Mouse (Mus musculus) CH12.LX (cell line): ENCODE measurements at regions not wholly inside any gene's neighbourhood (a gene's known extent, or its start where the extent isn't known, plus 50 kb on each side); places are given as distances from the start of the nearest gene placed in this dataset.

ENCODE experiments used
- DNase-seq: peaks from one replicate; pipeline ENCODE4 v3.0.0-alpha.2; 2013; ENCODE audit errors: extremely low read depth
- H3K27ac ChIP-seq: 2 replicates; pipeline ENCODE4 v1.5.1; 2012; ENCODE audit warnings: low read depth, mild to moderate bottlenecking, control low read depth, moderate library complexity; ENCODE audit not compliant: insufficient read depth
- H3K27me3 ChIP-seq: replicated peaks from 2 replicates; pipeline ENCODE3; 2012; ENCODE audit warnings: inconsistent platforms
- H3K36me3 ChIP-seq, 2 experiments: replicated peaks in 1 of 2; 2 replicates each; pipeline versions ENCODE3 to v1.6.1; 2012; ENCODE audit warnings: inconsistent platforms in 1 of 2, low read length in 1 of 2, mild to moderate bottlenecking in 1 of 2, mixed read lengths in 1 of 2, moderate library complexity in 1 of 2; ENCODE audit not compliant: control insufficient read depth in 1 of 2, insufficient read depth in 1 of 2
- H3K4me1 ChIP-seq, 2 experiments: 2 replicates each; pipeline ENCODE4 v1.6.1; 2012; ENCODE audit warnings: inconsistent platforms in 1 of 2, moderate library complexity in 1 of 2; ENCODE audit not compliant: insufficient read depth in 2 of 2, control insufficient read depth in 1 of 2
- H3K4me2 ChIP-seq: 2 replicates; pipeline ENCODE4 v1.6.1; 2012; ENCODE audit warnings: low read depth, mild to moderate bottlenecking, control low read depth; ENCODE audit not compliant: poor library complexity, insufficient read depth, severe bottlenecking
- H3K4me3 ChIP-seq, 3 experiments: fragments of 150-350 bp in 1 of 3; sonication (generic) in 1 of 3; replicated peaks in 1 of 3; 2 replicates each; pipeline versions ENCODE3 to v1.5.1; 2011 to 2012; ENCODE audit warnings: low read depth in 2 of 3, low read length in 2 of 3, mild to moderate bottlenecking in 2 of 3, moderate library complexity in 2 of 3, control low read depth in 1 of 3, improper control_type of control experiment in 1 of 3, inconsistent platforms in 1 of 3, mixed read lengths in 1 of 3; ENCODE audit not compliant: poor library complexity in 1 of 3
- H3K79me2 ChIP-seq: replicated peaks from 2 replicates; pipeline ENCODE4 v1.6.1; 2012; ENCODE audit warnings: mild to moderate bottlenecking, moderate library complexity; ENCODE audit not compliant: control insufficient read depth, poor library complexity, insufficient read depth, severe bottlenecking; ENCODE audit errors: extremely low read depth
- H3K9ac ChIP-seq: 2 replicates; pipeline ENCODE4 v1.6.1; 2012; ENCODE audit warnings: low read depth, mild to moderate bottlenecking, control low read depth, moderate library complexity; ENCODE audit not compliant: insufficient read depth
- H3K9me3 ChIP-seq: replicated peaks from 2 replicates; pipeline ENCODE3; 2012; ENCODE audit warnings: low read length, inconsistent platforms, mixed read lengths
- BHLHE40 ChIP-seq: IDR thresholded peaks from 2 replicates; pipeline ENCODE4 v1.6.1; 2011; ENCODE audit warnings: mild to moderate bottlenecking, low read depth, low read length, improper control_type of control experiment
- CHD1 ChIP-seq: IDR thresholded peaks from 2 replicates; pipeline ENCODE4 v1.6.1; 2012; ENCODE audit warnings: low read depth, low read length, improper control_type of control experiment, inconsistent platforms
- CHD2 ChIP-seq: IDR thresholded peaks from 2 replicates; pipeline ENCODE4 v1.6.1; 2011; ENCODE audit warnings: low read length, improper control_type of control experiment
- CTCF ChIP-seq, 2 experiments: IDR thresholded peaks in 1 of 2; conservative IDR thresholded peaks in 1 of 2; 2 replicates each; pipeline ENCODE4 v1.5.1; 2011 to 2012; ENCODE audit warnings: low read depth in 2 of 2, low read length in 2 of 2, improper control_type of control experiment in 1 of 2, inconsistent platforms in 1 of 2, mild to moderate bottlenecking in 1 of 2, moderate library complexity in 1 of 2
- ELF1 ChIP-seq: IDR thresholded peaks from 2 replicates; pipeline ENCODE4 v1.6.1; 2014; ENCODE audit warnings: low read depth, mild to moderate bottlenecking, inconsistent platforms, low read length, improper control_type of control experiment
- GABPA ChIP-seq: IDR thresholded peaks from 2 replicates; pipeline ENCODE4 v1.6.1; 2012; ENCODE audit warnings: low read depth, low read length, improper control_type of control experiment, inconsistent platforms; ENCODE audit not compliant: insufficient replicate concordance
- HCFC1 ChIP-seq: IDR thresholded peaks from 2 replicates; pipeline ENCODE4 v1.6.1; 2012; ENCODE audit warnings: low read depth, mild to moderate bottlenecking, inconsistent platforms, low read length, improper control_type of control experiment
- JUN ChIP-seq: IDR thresholded peaks from 2 replicates; pipeline ENCODE4 v1.6.1; 2011; ENCODE audit warnings: low read depth, mild to moderate bottlenecking, low read length, improper control_type of control experiment, moderate library complexity; ENCODE audit not compliant: insufficient read depth
- JUND ChIP-seq: conservative IDR thresholded peaks from 2 replicates; pipeline ENCODE4 v1.6.1; 2011; ENCODE audit warnings: low read depth, low read length, improper control_type of control experiment
- MAFK ChIP-seq: IDR thresholded peaks from 2 replicates; pipeline ENCODE4 v1.6.1; 2011; ENCODE audit warnings: low read length, improper control_type of control experiment; ENCODE audit not compliant: insufficient replicate concordance
- MAX ChIP-seq: IDR thresholded peaks from 2 replicates; pipeline ENCODE4 v1.6.1; 2011; ENCODE audit warnings: low read length, improper control_type of control experiment
- MAZ ChIP-seq: IDR thresholded peaks from 2 replicates; pipeline ENCODE4 v1.6.1; 2012; ENCODE audit warnings: low read depth, mild to moderate bottlenecking, inconsistent platforms, low read length, improper control_type of control experiment, moderate library complexity
- NELFE ChIP-seq: IDR thresholded peaks from 2 replicates; pipeline ENCODE4 v1.6.1; 2011; ENCODE audit warnings: low read depth, low read length, improper control_type of control experiment
- NRF1 ChIP-seq: IDR thresholded peaks from 2 replicates; pipeline ENCODE4 v1.6.1; 2014; ENCODE audit warnings: low read depth, mild to moderate bottlenecking, inconsistent platforms, low read length, improper control_type of control experiment, moderate library complexity
- PAX5 ChIP-seq: IDR thresholded peaks from 2 replicates; pipeline ENCODE4 v1.6.1; 2012; ENCODE audit warnings: low read length, inconsistent platforms, mixed read lengths
- POLR2AphosphoS2 ChIP-seq: IDR thresholded peaks from 2 replicates; pipeline ENCODE4 v1.6.1; 2011; ENCODE audit warnings: low read depth, low read length, improper control_type of control experiment
- RAD21 ChIP-seq: IDR thresholded peaks from 2 replicates; pipeline ENCODE4 v1.6.1; 2011; ENCODE audit warnings: low read depth, mild to moderate bottlenecking, low read length, improper control_type of control experiment, moderate library complexity
- RCOR1 ChIP-seq: conservative IDR thresholded peaks from 2 replicates; pipeline ENCODE4 v1.6.1; 2012; ENCODE audit warnings: low read depth, mild to moderate bottlenecking, inconsistent platforms, low read length, improper control_type of control experiment
- SIN3A ChIP-seq: IDR thresholded peaks from 2 replicates; pipeline ENCODE4 v1.6.1; 2012; ENCODE audit warnings: low read length, improper control_type of control experiment, inconsistent platforms
- UBTF ChIP-seq: IDR thresholded peaks from 2 replicates; pipeline ENCODE4 v1.6.1; 2012; ENCODE audit warnings: low read depth, mild to moderate bottlenecking, inconsistent platforms, low read length, improper control_type of control experiment, moderate library complexity
- USF1 ChIP-seq: IDR thresholded peaks from 2 replicates; pipeline ENCODE4 v1.6.1; 2014; ENCODE audit warnings: low read depth, mild to moderate bottlenecking, inconsistent platforms, low read length, improper control_type of control experiment
- ZC3H11A ChIP-seq: IDR thresholded peaks from 2 replicates; pipeline ENCODE4 v1.6.1; 2012; ENCODE audit warnings: low read depth, mild to moderate bottlenecking, inconsistent platforms, low read length, improper control_type of control experiment
- ZKSCAN1 ChIP-seq: IDR thresholded peaks from 2 replicates; pipeline ENCODE4 v1.6.1; 2012; ENCODE audit warnings: low read depth, inconsistent platforms, low read length, improper control_type of control experiment, borderline replicate concordance
- ZMIZ1 ChIP-seq: IDR thresholded peaks from 2 replicates; pipeline ENCODE4 v1.6.1; 2012; ENCODE audit warnings: low read depth, mild to moderate bottlenecking, inconsistent platforms, low read length, improper control_type of control experiment
- ZNF384 ChIP-seq: IDR thresholded peaks from 2 replicates; pipeline ENCODE4 v1.6.1; 2012; ENCODE audit warnings: low read depth, low read length, improper control_type of control experiment, inconsistent platforms
- dilution Hi-C: fragments of 300-500 bp; cut with MboI; formaldehyde crosslinking; loops from 2 replicates; pipeline ENCODE4 v1.14.3; 2020; ENCODE audit warnings: low sequenced_read_pairs; ENCODE audit not compliant: extremely low pct_unique_long_range_greater_than_20kb, extremely low pct_ligation_motif_present
- in situ Hi-C: fragments of 300-500 bp; cut with MboI; formaldehyde crosslinking; loops from 3 replicates; pipeline ENCODE4 v1.14.3; 2019; ENCODE audit warnings: low sequenced_read_pairs, low pct_ligation_motif_present, low pct_unique_long_range_greater_than_20kb, mixed read lengths

DNA sequence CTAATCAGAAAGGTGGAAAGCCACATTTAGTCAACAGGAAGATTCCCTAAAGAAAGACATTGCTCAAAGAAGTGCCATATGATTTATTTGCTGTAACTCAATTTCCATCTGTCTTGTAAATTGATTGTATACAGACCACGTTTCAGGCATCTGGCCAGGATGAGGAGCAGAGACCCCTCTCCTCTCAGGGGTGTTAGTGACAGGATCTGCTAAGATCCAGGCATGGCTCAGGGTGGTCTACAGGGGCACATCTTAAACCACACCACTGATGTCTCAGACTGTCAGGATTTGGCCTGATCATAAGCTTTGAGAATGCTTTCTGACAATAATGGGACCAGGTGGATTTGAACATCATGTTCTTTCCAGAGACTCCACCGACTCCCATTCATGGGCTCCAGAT lies 295.5 kb upstream of the 4930452B06Rik start:
- in situ Hi-C loops, result no loop called here
- TF ChIP-seq ELF1 (no peak), MAX (no peak), USF1 (no peak), GABPA (no peak), CHD2 (no peak), JUN (no peak), HCFC1 (no peak), SIN3A (no peak), ZKSCAN1 (no peak), NRF1 (no peak), MAFK (no peak), POLR2AphosphoS2 (no peak), PAX5 (no peak), UBTF (no peak), MAZ (no peak), CTCF (conservative IDR thresholded peaks at IDR 0.05 in 1 of 2, IDR thresholded peaks at IDR 0.05 in 1 of 2; ENCODE audit: low read depth in 2 of 2, low read length in 2 of 2) (no peak), RCOR1 (no peak), RAD21 (no peak), BHLHE40 (no peak), NELFE (no peak)

GRCm38 (mm10) chr14:8952853-8953397 lies 286.9 kb upstream of the 4930452B06Rik start:
- H3K27ac ChIP-seq, result no peak overlapping the region
- TF ChIP-seq GABPA (no peak), JUND (no peak), CHD1 (no peak), PAX5 (no peak), ZC3H11A (no peak), NELFE (no peak), ZNF384 (no peak), ZMIZ1 (no peak), HCFC1 (no peak)
- TF ChIP-seq, all 38 proteins: peak for 0
- no peak for DNase-seq
- H3K79me2 ChIP-seq, result no peaks in the 10 kb centered on the region
- H3K36me3 ChIP-seq, result no peaks in the 10 kb centered on the region
- H3K4me1 ChIP-seq, result no peaks in the 10 kb centered on the region
- dilution Hi-C loops (no loop called here), in situ Hi-C loops (no loop called here)
- H3K9ac ChIP-seq, result no peak overlapping the region
- H3K4me2 ChIP-seq, result no peak overlapping the region
- no peak overlapping the region for H3K4me3 ChIP-seq
- H3K27me3 ChIP-seq, result no peaks in the 10 kb centered on the region
- H3K9me3 ChIP-seq, result no peaks in the 10 kb centered on the region

More for the DNA sequence above, 295.5 kb upstream of the 4930452B06Rik start:
- no peaks in the 10 kb centered on the region for H3K27me3 ChIP-seq
- H3K27ac ChIP-seq, result no peak overlapping the region
- no peak overlapping the region for H3K9ac ChIP-seq
- H3K4me1 ChIP-seq, result no peaks in the 10 kb centered on the region
- dilution Hi-C loops, result no loop called here
- H3K9me3 ChIP-seq, result no peaks in the 10 kb centered on the region
- H3K36me3 ChIP-seq, result no peaks in the 10 kb centered on the region
- no peaks in the 10 kb centered on the region for H3K79me2 ChIP-seq
- H3K4me3 ChIP-seq, result no peak overlapping the region
- DNase-seq, result no peak
- no peak overlapping the region for H3K4me2 ChIP-seq
